Mouse (Mus musculus): ENCODE results near the gene Rabgap1l. TPM values are rescaled to one million over a fixed set of nuclear protein-coding genes. Genes with fewer than 3 reads are reported as not detected.
A peak's percentile ranks its signal among the peaks of the same experiment; 100 is the strongest.

Gene Rabgap1l
- total and polyA plus RNA-seq, 2 experiments = 6.4 to 78.7 TPM

- H3K9ac ChIP-seq (ENCODE audit: low read depth, low read length) = no peak overlapping the region
- TF ChIP-seq POLR2A (IDR thresholded peaks at IDR 0.05; ENCODE audit: extremely low read depth, insufficient read depth, low read length) (no peak), CTCF (IDR thresholded peaks at IDR 0.05; ENCODE audit: low read depth, low read length) (no peak)
- H3K36me3 ChIP-seq (ENCODE audit: control insufficient read depth, insufficient read depth, low read length) = 0 out of 2 replicates have a peak, but pooled peaks cover 3% of the 10 kb centered on the region
- H3K4me1 ChIP-seq (ENCODE audit: control insufficient read depth, insufficient read depth, low read length) = no peaks in the 10 kb centered on the region
- WGBS = 91% methylated on average over 4 of the region's 4 CpGs
- no peaks in the 10 kb centered on the region for H3K79me2 ChIP-seq (ENCODE audit: control insufficient read depth, insufficient read depth, low read length)
- H3K27me3 ChIP-seq (ENCODE audit: control insufficient read depth, insufficient read depth, low read length) = no peaks in the 10 kb centered on the region
- no peak for DNase-seq (ENCODE audit: extremely low read depth, low read depth, low spot score)
- H3K4me3 ChIP-seq (ENCODE audit: insufficient read depth, low read depth, low read length) = no peak overlapping the region
- H3K27ac ChIP-seq (replicated peaks; ENCODE audit: insufficient read depth, low read depth, low read length) = no peak overlapping the region
Measured at GRCm38 (mm10) chr1:160574039-160574438, 219.0 kb downstream of the Rabgap1l start.

- Histone ChIP-seq H3K4me3 (ENCODE audit: insufficient read depth, low read depth, low read length) (no peak overlapping the region), H3K4me1 (ENCODE audit: control insufficient read depth, insufficient read depth, low read length) (no peaks in the 10 kb centered on the region), H3K36me3 (ENCODE audit: control insufficient read depth, insufficient read depth, low read length) (no peaks in the 10 kb centered on the region), H3K27me3 (ENCODE audit: control insufficient read depth, insufficient read depth, low read length) (no peaks in the 10 kb centered on the region), H3K79me2 (ENCODE audit: control insufficient read depth, insufficient read depth, low read length) (no peaks in the 10 kb centered on the region), H3K9ac (ENCODE audit: low read depth, low read length) (no peak overlapping the region), H3K27ac (replicated peaks; ENCODE audit: insufficient read depth, low read depth, low read length) (no peak overlapping the region)
- WGBS = 87% methylated on average over 4 of the region's 4 CpGs
- no peak for TF ChIP-seq POLR2A (IDR thresholded peaks at IDR 0.05; ENCODE audit: extremely low read depth, insufficient read depth, low read length)
- no peak for TF ChIP-seq CTCF (IDR thresholded peaks at IDR 0.05; ENCODE audit: low read depth, low read length)
- DNase-seq (ENCODE audit: extremely low read depth, low read depth, low spot score) = no peak
Measured at GRCm38 (mm10) chr1:160566458-160566857, 226.6 kb downstream of the Rabgap1l start.

- Histone ChIP-seq H3K36me3 (ENCODE audit: control insufficient read depth, insufficient read depth, low read length) (no peaks in the 10 kb centered on the region), H3K79me2 (ENCODE audit: control insufficient read depth, insufficient read depth, low read length) (no peaks in the 10 kb centered on the region), H3K4me3 (ENCODE audit: insufficient read depth, low read depth, low read length) (no peak overlapping the region), H3K9ac (ENCODE audit: low read depth, low read length) (no peak overlapping the region), H3K27ac (replicated peaks; ENCODE audit: insufficient read depth, low read depth, low read length) (no peak overlapping the region), H3K27me3 (ENCODE audit: control insufficient read depth, insufficient read depth, low read length) (no peaks in the 10 kb centered on the region), H3K4me1 (ENCODE audit: control insufficient read depth, insufficient read depth, low read length) (no peaks in the 10 kb centered on the region)
- peak; percentile 46 for DNase-seq (ENCODE audit: extremely low read depth, low read depth, low spot score)
- 61% methylated on average over 1 of the region's 1 CpGs for WGBS
- TF ChIP-seq CTCF (IDR thresholded peaks at IDR 0.05; ENCODE audit: low read depth, low read length) = peak; percentile 65
- TF ChIP-seq POLR2A (IDR thresholded peaks at IDR 0.05; ENCODE audit: extremely low read depth, insufficient read depth, low read length) = no peak
Measured at GRCm38 (mm10) chr1:160561381-160561780, 231.6 kb downstream of the Rabgap1l start.

- Histone ChIP-seq H3K27me3 (ENCODE audit: control insufficient read depth, insufficient read depth, low read length) (no peaks in the 10 kb centered on the region), H3K27ac (replicated peaks; ENCODE audit: insufficient read depth, low read depth, low read length) (no peak overlapping the region), H3K79me2 (ENCODE audit: control insufficient read depth, insufficient read depth, low read length) (no peaks in the 10 kb centered on the region; the same call in 1 of the 2 replicates), H3K36me3 (ENCODE audit: control insufficient read depth, insufficient read depth, low read length) (no peaks in the 10 kb centered on the region), H3K4me1 (ENCODE audit: control insufficient read depth, insufficient read depth, low read length) (peaks cover 2% of the 10 kb centered on the region; the same call in 1 of the 2 replicates), H3K4me3 (ENCODE audit: insufficient read depth, low read depth, low read length) (no peak overlapping the region), H3K9ac (ENCODE audit: low read depth, low read length) (no peak overlapping the region)
- no peak for DNase-seq (ENCODE audit: extremely low read depth, low read depth, low spot score)
- no peak for TF ChIP-seq POLR2A (IDR thresholded peaks at IDR 0.05; ENCODE audit: extremely low read depth, insufficient read depth, low read length)
- WGBS = 71% methylated on average over 1 of the region's 1 CpGs
Measured at GRCm38 (mm10) chr1:160550636-160551035, 242.4 kb downstream of the Rabgap1l start.

GRCm38 (mm10) chr1:160547934-160548876 is 244.8 kb downstream of the Rabgap1l start:
- Histone ChIP-seq H3K27me3 (ENCODE audit: control insufficient read depth, insufficient read depth, low read length) (no peaks in the 10 kb centered on the region), H3K79me2 (ENCODE audit: control insufficient read depth, insufficient read depth, low read length) (no peaks in the 10 kb centered on the region; the same call in 1 of the 2 replicates), H3K36me3 (ENCODE audit: control insufficient read depth, insufficient read depth, low read length) (no peaks in the 10 kb centered on the region), H3K9ac (ENCODE audit: low read depth, low read length) (no peak overlapping the region), H3K4me3 (ENCODE audit: insufficient read depth, low read depth, low read length) (no peak overlapping the region), H3K4me1 (ENCODE audit: control insufficient read depth, insufficient read depth, low read length) (peaks cover 2% of the 10 kb centered on the region; the same call in 1 of the 2 replicates), H3K27ac (replicated peaks; ENCODE audit: insufficient read depth, low read depth, low read length) (no peak overlapping the region)
- WGBS = 90% methylated on average over 4 of the region's 4 CpGs
- DNase-seq (ENCODE audit: extremely low read depth, low read depth, low spot score) = no peak
- TF ChIP-seq CTCF (IDR thresholded peaks at IDR 0.05; ENCODE audit: low read depth, low read length) (no peak), POLR2A (IDR thresholded peaks at IDR 0.05; ENCODE audit: extremely low read depth, insufficient read depth, low read length) (no peak)

- 90% methylated on average over 8 of the region's 8 CpGs for WGBS
- H3K27me3 ChIP-seq (ENCODE audit: control insufficient read depth, insufficient read depth, low read length) = no peaks in the 10 kb centered on the region
- no peak overlapping the region for H3K9ac ChIP-seq (ENCODE audit: low read depth, low read length)
- no peak overlapping the region for H3K27ac ChIP-seq (replicated peaks; ENCODE audit: insufficient read depth, low read depth, low read length)
- H3K4me1 ChIP-seq (ENCODE audit: control insufficient read depth, insufficient read depth, low read length) = no peaks in the 10 kb centered on the region
- TF ChIP-seq POLR2A (IDR thresholded peaks at IDR 0.05; ENCODE audit: extremely low read depth, insufficient read depth, low read length) (no peak), CTCF (IDR thresholded peaks at IDR 0.05; ENCODE audit: low read depth, low read length) (no peak)
- no peaks in the 10 kb centered on the region for H3K36me3 ChIP-seq (ENCODE audit: control insufficient read depth, insufficient read depth, low read length)
- DNase-seq (ENCODE audit: extremely low read depth, low read depth, low spot score) = no peak
- no peak overlapping the region for H3K4me3 ChIP-seq (ENCODE audit: insufficient read depth, low read depth, low read length)
- H3K79me2 ChIP-seq (ENCODE audit: control insufficient read depth, insufficient read depth, low read length) = no peaks in the 10 kb centered on the region
Measured at GRCm38 (mm10) chr1:160535649-160536048, 257.4 kb downstream of the Rabgap1l start.
